Mouse (Mus musculus) lung, embryonic 15.5 days (tissue): ENCODE data around the gene Pcdh7. TPM values are rescaled to one million over a fixed set of nuclear protein-coding genes. Genes with fewer than 3 reads are reported as not detected.

Source experiments
- ATAC-seq: fragments of 200-750 bp; cut with Nextera tagmentation; 2 replicates; pipeline ENCODE4 v1.8.0; 2017; ENCODE audit warnings: moderate number of reproducible peaks, borderline replicate concordance; ENCODE audit not compliant: low FRiP score, low TSS enrichment; ENCODE audit errors: extremely low read depth
- H3K27ac ChIP-seq: fragments of 300-500 bp; sonication (generic); 2 replicates; pipeline ENCODE4 v1.5.1; 2015; ENCODE audit warnings: moderate library complexity, mild to moderate bottlenecking, inconsistent platforms
- H3K27me3 ChIP-seq: fragments of 300-500 bp; sonication (generic); 2 replicates; pipeline ENCODE4 v1.6.1; 2015; ENCODE audit warnings: inconsistent platforms
- H3K36me3 ChIP-seq: fragments of 300-500 bp; sonication (generic); 2 replicates; pipeline ENCODE4 v1.6.1; 2015; ENCODE audit warnings: inconsistent platforms
- H3K4me1 ChIP-seq: fragments of 300-500 bp; sonication (generic); 2 replicates; pipeline ENCODE4 v1.6.1; 2015; ENCODE audit warnings: inconsistent platforms
- H3K4me2 ChIP-seq: fragments of 300-500 bp; sonication (generic); 2 replicates; pipeline ENCODE4 v1.6.1; 2015; ENCODE audit warnings: inconsistent platforms, mild to moderate bottlenecking, moderate library complexity
- H3K4me3 ChIP-seq: fragments of 300-500 bp; sonication (generic); 2 replicates; pipeline ENCODE4 v1.5.1; 2015; ENCODE audit warnings: mild to moderate bottlenecking, inconsistent platforms
- H3K9ac ChIP-seq: fragments of 300-500 bp; sonication (generic); 2 replicates; pipeline ENCODE4 v1.6.1; 2015; ENCODE audit warnings: inconsistent platforms
- H3K9me3 ChIP-seq: fragments of 300-500 bp; sonication (generic); 2 replicates; pipeline ENCODE4 v1.6.1; 2016; ENCODE audit warnings: inconsistent platforms
- WGBS: fragments of 180-500 bp; shearing (Covaris S2); methylation state at CpG from one replicate; pipeline ENCODE4 v1.1.7; 2015; 5-methylcytosine and 5-hydroxymethylcytosine counted together
- polyA plus RNA-seq: library from polyadenylated mRNA; unstranded; fragments of >200 nt; fragmentation: Nextera tagmentation; extraction: Ambion mirVana; gene quantifications from 2 replicates; pipeline ENCODE4 v1.2.1, GENCODE M21; 2015

Gene Pcdh7
- polyA plus RNA-seq, 1 experiment from 2014 or later = 3.6 TPM

- H3K4me1 ChIP-seq = no peaks in the 10 kb centered on the region
- 81% methylated on average over 5 of the region's 5 CpGs for WGBS
- no peak for ATAC-seq
Measured at GRCm38 (mm10) chr5:57815964-57816589, 98.3 kb downstream of the Pcdh7 start.

GRCm38 (mm10) chr5:57819788-57820187 is 102.0 kb downstream of the Pcdh7 start:
- Histone ChIP-seq H3K4me3 (no peak overlapping the region), H3K27ac (no peak overlapping the region), H3K36me3 (no peaks in the 10 kb centered on the region), H3K9ac (no peak overlapping the region), H3K4me1 (no peaks in the 10 kb centered on the region), H3K27me3 (no peaks in the 10 kb centered on the region), H3K9me3 (no peaks in the 10 kb centered on the region), H3K4me2 (no peak overlapping the region)
- WGBS = 50% methylated on average over 2 of the region's 2 CpGs
- ATAC-seq = no peak

More at GRCm38 (mm10) chr5:57815964-57816589, 98.3 kb downstream of the Pcdh7 start:
- Histone ChIP-seq H3K9ac (no peak overlapping the region), H3K9me3 (no peaks in the 10 kb centered on the region), H3K4me2 (no peak overlapping the region), H3K4me3 (no peak overlapping the region), H3K36me3 (no peaks in the 10 kb centered on the region), H3K27me3 (no peaks in the 10 kb centered on the region), H3K27ac (no peak overlapping the region)

GRCm38 (mm10) chr5:57821099-57821498 is 103.3 kb downstream of the Pcdh7 start:
- no peak overlapping the region for H3K27ac ChIP-seq
- H3K9me3 ChIP-seq = no peaks in the 10 kb centered on the region
- no peaks in the 10 kb centered on the region for H3K4me1 ChIP-seq
- WGBS = 67% methylated on average over 8 of the region's 8 CpGs
- H3K36me3 ChIP-seq = no peaks in the 10 kb centered on the region
- no peak overlapping the region for H3K9ac ChIP-seq
- H3K4me3 ChIP-seq = no peak overlapping the region
- no peaks in the 10 kb centered on the region for H3K27me3 ChIP-seq
- no peak for ATAC-seq
- H3K4me2 ChIP-seq = no peak overlapping the region

GRCm38 (mm10) chr5:57828437-57828836 is 110.7 kb downstream of the Pcdh7 start:
- Histone ChIP-seq H3K4me1 (no peaks in the 10 kb centered on the region), H3K4me3 (no peak overlapping the region), H3K27ac (no peak overlapping the region), H3K9ac (no peak overlapping the region), H3K9me3 (no peaks in the 10 kb centered on the region), H3K36me3 (no peaks in the 10 kb centered on the region), H3K4me2 (no peak overlapping the region), H3K27me3 (no peaks in the 10 kb centered on the region)
- 90% methylated on average over 3 of the region's 3 CpGs for WGBS
- no peak for ATAC-seq

- ATAC-seq = no peak
- H3K4me3 ChIP-seq = no peak overlapping the region
- H3K4me1 ChIP-seq = 0 out of 2 replicates have a peak, but pooled peaks cover 4% of the 10 kb centered on the region
- no peaks in the 10 kb centered on the region for H3K9me3 ChIP-seq
- no peaks in the 10 kb centered on the region for H3K36me3 ChIP-seq
- H3K27ac ChIP-seq = no peak overlapping the region
- no peaks in the 10 kb centered on the region for H3K27me3 ChIP-seq
- WGBS = 36% methylated on average over 2 of the region's 2 CpGs
- no peak overlapping the region for H3K4me2 ChIP-seq
- H3K9ac ChIP-seq = no peak overlapping the region
Measured at GRCm38 (mm10) chr5:57837150-57837549, 119.4 kb downstream of the Pcdh7 start.

- Histone ChIP-seq H3K36me3 (no peaks in the 10 kb centered on the region), H3K4me2 (no peak overlapping the region), H3K27ac (no peak overlapping the region; the same call in 1 of the 2 replicates), H3K9ac (no peak overlapping the region), H3K4me1 (0 out of 2 replicates have a peak, but pooled peaks cover 4% of the 10 kb centered on the region), H3K4me3 (no peak overlapping the region), H3K9me3 (no peaks in the 10 kb centered on the region), H3K27me3 (no peaks in the 10 kb centered on the region)
- WGBS = 43% methylated on average over 5 of the region's 5 CpGs
- ATAC-seq = peak; percentile 59; the same call in 1 of the 2 replicates
Measured at GRCm38 (mm10) chr5:57841357-57842119, 123.8 kb downstream of the Pcdh7 start.

- Histone ChIP-seq H3K36me3 (no peaks in the 10 kb centered on the region), H3K27ac (no peak overlapping the region), H3K4me3 (no peak overlapping the region), H3K27me3 (no peaks in the 10 kb centered on the region), H3K4me1 (no peaks in the 10 kb centered on the region), H3K9me3 (no peaks in the 10 kb centered on the region), H3K4me2 (no peak overlapping the region), H3K9ac (no peak overlapping the region)
- 53% methylated on average over 3 of the region's 3 CpGs for WGBS
- ATAC-seq = no peak
Measured at GRCm38 (mm10) chr5:57847500-57847899, 129.7 kb downstream of the Pcdh7 start.

- Histone ChIP-seq H3K4me2 (no peak overlapping the region), H3K4me1 (no peaks in the 10 kb centered on the region), H3K27me3 (no peaks in the 10 kb centered on the region), H3K36me3 (no peaks in the 10 kb centered on the region), H3K27ac (no peak overlapping the region), H3K4me3 (no peak overlapping the region), H3K9ac (no peak overlapping the region), H3K9me3 (no peaks in the 10 kb centered on the region)
- WGBS = 61% methylated on average over 2 of the region's 2 CpGs
- ATAC-seq = no peak
Measured at GRCm38 (mm10) chr5:57850111-57850510, 132.3 kb downstream of the Pcdh7 start.

- WGBS = 68% methylated on average over 3 of the region's 3 CpGs
Measured at GRCm38 (mm10) chr5:57857316-57857715, 139.5 kb downstream of the Pcdh7 start.

GRCm38 (mm10) chr5:57864254-57864653 is 146.5 kb downstream of the Pcdh7 start:
- H3K4me3 ChIP-seq = no peak overlapping the region
- no peaks in the 10 kb centered on the region for H3K9me3 ChIP-seq
- no peaks in the 10 kb centered on the region for H3K27me3 ChIP-seq
- no peak overlapping the region for H3K9ac ChIP-seq
- H3K4me2 ChIP-seq = no peak overlapping the region
- 0 out of 2 replicates have a peak, but pooled peaks cover 2% of the 10 kb centered on the region for H3K4me1 ChIP-seq
- no peak for ATAC-seq
- 78% methylated on average over 3 of the region's 3 CpGs for WGBS
- H3K36me3 ChIP-seq = no peaks in the 10 kb centered on the region
- H3K27ac ChIP-seq = no peak overlapping the region

More at GRCm38 (mm10) chr5:57857316-57857715, 139.5 kb downstream of the Pcdh7 start:
- Histone ChIP-seq H3K4me3 (no peak overlapping the region), H3K27ac (no peak overlapping the region), H3K9me3 (no peaks in the 10 kb centered on the region), H3K4me2 (no peak overlapping the region), H3K4me1 (no peaks in the 10 kb centered on the region), H3K9ac (no peak overlapping the region), H3K27me3 (no peaks in the 10 kb centered on the region), H3K36me3 (no peaks in the 10 kb centered on the region)
- ATAC-seq = no peak

GRCm38 (mm10) chr5:57865256-57865655 is 147.5 kb downstream of the Pcdh7 start:
- H3K4me3 ChIP-seq = no peak overlapping the region
- 0 out of 2 replicates have a peak, but pooled peaks cover 2% of the 10 kb centered on the region for H3K4me1 ChIP-seq
- H3K27ac ChIP-seq = no peak overlapping the region
- WGBS = 75% methylated on average over 3 of the region's 3 CpGs
- H3K9ac ChIP-seq = no peak overlapping the region
- H3K27me3 ChIP-seq = no peaks in the 10 kb centered on the region
- no peak for ATAC-seq
- no peaks in the 10 kb centered on the region for H3K36me3 ChIP-seq
- no peak overlapping the region for H3K4me2 ChIP-seq
- no peaks in the 10 kb centered on the region for H3K9me3 ChIP-seq

- Histone ChIP-seq H3K4me2 (no peak overlapping the region), H3K27ac (no peak overlapping the region), H3K4me1 (0 out of 2 replicates have a peak, but pooled peaks cover 2% of the 10 kb centered on the region), H3K9me3 (no peaks in the 10 kb centered on the region), H3K27me3 (no peaks in the 10 kb centered on the region), H3K36me3 (no peaks in the 10 kb centered on the region), H3K9ac (no peak overlapping the region), H3K4me3 (no peak overlapping the region)
- no peak for ATAC-seq
- 76% methylated on average over 1 of the region's 1 CpGs for WGBS
Measured at GRCm38 (mm10) chr5:57866097-57866496, 148.3 kb downstream of the Pcdh7 start.
